Mouse (Mus musculus) urinary bladder, postnatal 0 days (tissue): ENCODE measurements around the gene Saa4. TPM values are rescaled to one million over a fixed set of nuclear protein-coding genes. Genes with fewer than 3 reads are reported as not detected.

Source experiments
- polyA plus RNA-seq: library from polyadenylated mRNA; unstranded; fragments of >200 nt; fragmentation: Nextera tagmentation; extraction: Ambion mirVana; gene quantifications from 2 replicates; pipeline ENCODE4 v1.2.1, GENCODE M21; 2015

The Saa4 gene
- polyA plus RNA-seq, result not detected in 2 replicates

DNA sequence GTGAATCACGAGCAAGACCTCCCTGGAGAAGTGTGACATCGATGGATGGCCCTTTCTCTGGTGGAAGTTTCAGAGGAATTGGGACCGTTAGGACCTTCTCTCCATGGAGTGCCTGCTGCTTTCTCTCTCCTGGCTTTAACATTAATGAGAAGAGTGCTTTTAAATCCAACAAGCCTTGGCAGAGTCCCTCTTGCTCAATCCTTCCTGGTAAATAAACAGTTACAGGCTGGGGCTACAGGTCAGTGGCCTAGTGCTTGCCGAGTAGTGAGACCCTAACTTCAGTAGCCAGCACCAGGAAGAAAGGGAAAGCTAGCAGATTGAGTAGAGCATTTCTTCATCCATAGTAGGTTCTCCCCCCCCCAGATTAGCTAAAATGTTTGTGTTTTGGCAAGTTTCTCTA is at the start of gene Saa4:
Saa4 (minus strand) TSS at position 146 of the 400 bp plus-strand sequence.

DNA sequence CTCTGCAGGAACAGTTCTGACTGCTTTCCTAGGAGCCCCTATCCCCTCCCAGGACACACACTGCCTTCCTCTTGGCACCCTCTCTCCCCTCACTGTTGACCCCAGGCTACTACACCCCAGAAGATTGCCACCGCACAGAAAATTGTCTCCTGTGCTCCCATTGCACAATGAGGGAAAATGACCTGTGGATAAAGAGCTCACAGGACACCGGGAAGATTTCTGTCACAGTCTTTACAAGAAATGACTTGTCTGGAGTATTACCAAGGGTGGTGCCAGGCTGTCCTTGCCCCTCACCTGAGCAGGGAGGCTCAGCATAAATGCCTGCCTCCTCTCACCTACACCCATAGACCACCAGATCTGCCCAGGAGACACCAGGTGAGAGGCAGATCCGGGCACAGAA is 19.1 kb upstream of the Saa4 start, which contains the start of gene Saa2:
Saa2 (plus strand) TSS at position 301 of the 400 bp plus-strand sequence.

GRCm38 (mm10) chr7:46742880-46743279 is 10.5 kb upstream of the Saa4 start, which contains the start of gene Saa1:
TSS of gene Saa1 (minus strand) at chr7:46742980.

GRCm38 (mm10) chr7:46715600-46715999 is 16.8 kb downstream of the Saa4 start, which contains the start of gene Saa3:
TSS of gene Saa3 (minus strand) at chr7:46715700.

GRCm38 (mm10) chr7:46710390-46710844 is 22.0 kb downstream of the Saa4 start, which contains the start of gene Saal1:
TSS of gene Saal1 (minus strand) at chr7:46710680.

Other genes with a start within 250 kb of the Saa4 start
- 9.1 and 9.7 TPM in 2 replicates for gene Sergef, start 92.8 kb downstream of the Saa4 start, polyA plus RNA-seq
- gene Tph1, start 60.1 kb downstream of the Saa4 start, polyA plus RNA-seq, result 1.3 and 8.3 TPM in 2 replicates
- gene Saal1, start 21.9 kb downstream of the Saa4 start, polyA plus RNA-seq, result 11.8 and 13.0 TPM in 2 replicates
- gene Saa3, start 16.9 kb downstream of the Saa4 start, polyA plus RNA-seq, result 3.6 and 49.8 TPM in 2 replicates
- gene Saa1, start 10.4 kb upstream of the Saa4 start, polyA plus RNA-seq, result not detected in 2 replicates
- not detected in 2 replicates for gene Saa2, start 19.2 kb upstream of the Saa4 start, polyA plus RNA-seq
- gene Hps5, start 63.5 kb upstream of the Saa4 start, polyA plus RNA-seq, result 6.7 and 7.4 TPM in 2 replicates
- 35.1 and 38.9 TPM in 2 replicates for gene Gtf2h1, start 63.5 kb upstream of the Saa4 start, polyA plus RNA-seq
- 1,169 and 1,232 TPM in 2 replicates for gene Ldha, start 108.9 kb upstream of the Saa4 start, polyA plus RNA-seq
- not detected in 2 replicates for gene Ldhc, start 128.6 kb upstream of the Saa4 start, polyA plus RNA-seq
- 95.5 and 110 TPM in 2 replicates for gene Tsg101, start 187.4 kb upstream of the Saa4 start, polyA plus RNA-seq
- 6.6 and 7.9 TPM in 2 replicates for gene Uevld, start 225.9 kb upstream of the Saa4 start, polyA plus RNA-seq